Mouse (Mus musculus): ENCODE results near the gene Tcf21. TPM values are rescaled to one million over a fixed set of nuclear protein-coding genes. Genes with fewer than 3 reads are reported as not detected.
A peak's percentile ranks its signal among the peaks of the same experiment; 100 is the strongest.

Tcf21 gene
- total RNA-seq, 1 experiment: not detected

GRCm38 (mm10) chr10:22777939-22778338 lies 42.0 kb downstream of the Tcf21 start:
- TF ChIP-seq ZNF384 (IDR thresholded peaks at IDR 0.05; ENCODE audit: low read depth, low read length) (no peak), ZC3H11A (IDR thresholded peaks at IDR 0.05; ENCODE audit: borderline replicate concordance, low read depth, low read length) (peak; percentile 57; the same call in 1 of the 2 replicates)
- no peak overlapping the region for H3K4me3 ChIP-seq (ENCODE audit: insufficient read depth in 1 of 2, low read depth in 1 of 2, low read length in 2 of 2, poor library complexity in 1 of 2, severe bottlenecking in 1 of 2)
- H3K9me3 ChIP-seq (ENCODE audit: control insufficient read depth, insufficient read depth, low read depth, low read length): no peaks in the 10 kb centered on the region
- no peak overlapping the region for H3K9ac ChIP-seq (ENCODE audit: insufficient read depth, low read depth, low read length, poor library complexity, severe bottlenecking)
- no peaks in the 10 kb centered on the region for H3K36me3 ChIP-seq (ENCODE audit: control insufficient read depth, insufficient read depth, low read length, poor library complexity, severe bottlenecking)
- peak; percentile 24 for DNase-seq (ENCODE audit: low read depth, low spot score)
- H3K27ac ChIP-seq (ENCODE audit: insufficient read depth, low read depth, low read length, poor library complexity, severe bottlenecking): no peak overlapping the region
- H3K4me1 ChIP-seq (ENCODE audit: control insufficient read depth in 2 of 2, insufficient read depth in 2 of 2, low read length in 2 of 2, poor library complexity in 1 of 2): no peaks in the 10 kb centered on the region
- in situ Hi-C loops (cut with MboI; ENCODE audit: low sequenced_read_pairs in 2 of 2, unreplicated experiment in 2 of 2): loop anchor here in 1 of 2 experiments (25.0 kb wide), 1 partner anchor 309 kb away; no protein-coding TSS in a partner anchor

GRCm38 (mm10) chr10:22776007-22776698 lies 43.8 kb downstream of the Tcf21 start:
- Histone ChIP-seq H3K4me1 (ENCODE audit: control insufficient read depth in 2 of 2, insufficient read depth in 2 of 2, low read length in 2 of 2, poor library complexity in 1 of 2) (no peaks in the 10 kb centered on the region), H3K36me3 (ENCODE audit: control insufficient read depth, insufficient read depth, low read length, poor library complexity, severe bottlenecking) (no peaks in the 10 kb centered on the region), H3K9ac (ENCODE audit: insufficient read depth, low read depth, low read length, poor library complexity, severe bottlenecking) (no peak overlapping the region), H3K4me3 (ENCODE audit: insufficient read depth in 1 of 2, low read depth in 1 of 2, low read length in 2 of 2, poor library complexity in 1 of 2, severe bottlenecking in 1 of 2) (no peak overlapping the region), H3K27ac (ENCODE audit: insufficient read depth, low read depth, low read length, poor library complexity, severe bottlenecking) (no peak overlapping the region), H3K9me3 (ENCODE audit: control insufficient read depth, insufficient read depth, low read depth, low read length) (no peaks in the 10 kb centered on the region)
- in situ Hi-C loops (cut with MboI; ENCODE audit: low sequenced_read_pairs in 2 of 2, unreplicated experiment in 2 of 2): loop anchor here in 1 of 2 experiments (25.0 kb wide), 1 partner anchor 311 kb away; no protein-coding TSS in a partner anchor
- TF ChIP-seq ZC3H11A (IDR thresholded peaks at IDR 0.05; ENCODE audit: borderline replicate concordance, low read depth, low read length): peak; percentile 75; the same call in 1 of the 2 replicates
- TF ChIP-seq MAFK (IDR thresholded peaks at IDR 0.05; ENCODE audit: insufficient read depth, low read depth, low read length): no peak
- peak; percentile 20 for DNase-seq (ENCODE audit: low read depth, low spot score)

- H3K4me3 ChIP-seq (ENCODE audit: insufficient read depth in 1 of 2, low read depth in 1 of 2, low read length in 2 of 2, poor library complexity in 1 of 2, severe bottlenecking in 1 of 2): no peak overlapping the region
- H3K9me3 ChIP-seq (ENCODE audit: control insufficient read depth, insufficient read depth, low read depth, low read length): no peaks in the 10 kb centered on the region
- H3K4me1 ChIP-seq (ENCODE audit: control insufficient read depth in 2 of 2, insufficient read depth in 2 of 2, low read length in 2 of 2, poor library complexity in 1 of 2): no peaks in the 10 kb centered on the region
- no peaks in the 10 kb centered on the region for H3K36me3 ChIP-seq (ENCODE audit: control insufficient read depth, insufficient read depth, low read length, poor library complexity, severe bottlenecking)
- DNase-seq (ENCODE audit: low read depth, low spot score): no peak
- H3K27ac ChIP-seq (ENCODE audit: insufficient read depth, low read depth, low read length, poor library complexity, severe bottlenecking): no peak overlapping the region
- TF ChIP-seq ZC3H11A (IDR thresholded peaks at IDR 0.05; ENCODE audit: borderline replicate concordance, low read depth, low read length) (no peak), MAFK (IDR thresholded peaks at IDR 0.05; ENCODE audit: insufficient read depth, low read depth, low read length) (no peak), CHD2 (IDR thresholded peaks at IDR 0.05; ENCODE audit: low read depth, low read length) (no peak), HCFC1 (IDR thresholded peaks at IDR 0.05; ENCODE audit: borderline replicate concordance, insufficient read depth, low read length) (no peak), ZNF384 (IDR thresholded peaks at IDR 0.05; ENCODE audit: low read depth, low read length) (no peak)
- H3K9ac ChIP-seq (ENCODE audit: insufficient read depth, low read depth, low read length, poor library complexity, severe bottlenecking): no peak overlapping the region
- in situ Hi-C loops (cut with MboI; ENCODE audit: low sequenced_read_pairs in 2 of 2, unreplicated experiment in 2 of 2): loop anchor here in 1 of 2 experiments (25.0 kb wide), 1 partner anchor 312 kb away; no protein-coding TSS in a partner anchor
Measured at GRCm38 (mm10) chr10:22775456-22775855, 44.5 kb downstream of the Tcf21 start.

- no peaks in the 10 kb centered on the region for H3K4me1 ChIP-seq (ENCODE audit: control insufficient read depth in 2 of 2, insufficient read depth in 2 of 2, low read length in 2 of 2, poor library complexity in 1 of 2)
- H3K36me3 ChIP-seq (ENCODE audit: control insufficient read depth, insufficient read depth, low read length, poor library complexity, severe bottlenecking): no peaks in the 10 kb centered on the region
- in situ Hi-C loops (cut with MboI; ENCODE audit: low sequenced_read_pairs in 2 of 2, unreplicated experiment in 2 of 2): loop anchor here in 1 of 2 experiments (25.0 kb wide), 1 partner anchor 313 kb away; no protein-coding TSS in a partner anchor
- TF ChIP-seq MAFK (IDR thresholded peaks at IDR 0.05; ENCODE audit: insufficient read depth, low read depth, low read length) (no peak), ZNF384 (IDR thresholded peaks at IDR 0.05; ENCODE audit: low read depth, low read length) (no peak), CHD2 (IDR thresholded peaks at IDR 0.05; ENCODE audit: low read depth, low read length) (no peak), ZC3H11A (IDR thresholded peaks at IDR 0.05; ENCODE audit: borderline replicate concordance, low read depth, low read length) (no peak), HCFC1 (IDR thresholded peaks at IDR 0.05; ENCODE audit: borderline replicate concordance, insufficient read depth, low read length) (no peak)
- H3K4me3 ChIP-seq (ENCODE audit: insufficient read depth in 1 of 2, low read depth in 1 of 2, low read length in 2 of 2, poor library complexity in 1 of 2, severe bottlenecking in 1 of 2): no peak overlapping the region
- DNase-seq (ENCODE audit: low read depth, low spot score): no peak
- H3K9me3 ChIP-seq (ENCODE audit: control insufficient read depth, insufficient read depth, low read depth, low read length): no peaks in the 10 kb centered on the region
- H3K27ac ChIP-seq (ENCODE audit: insufficient read depth, low read depth, low read length, poor library complexity, severe bottlenecking): no peak overlapping the region
- H3K9ac ChIP-seq (ENCODE audit: insufficient read depth, low read depth, low read length, poor library complexity, severe bottlenecking): no peak overlapping the region
Measured at GRCm38 (mm10) chr10:22774626-22775025, 45.3 kb downstream of the Tcf21 start.

Other genes with a start within 250 kb of the Tcf21 start
- 0.54 and 0.74 TPM in 2 replicates for gene Slc2a12, start 175.2 kb downstream of the Tcf21 start, total RNA-seq (2012; rRNA removed)
- gene Tbpl1, start 88.2 kb downstream of the Tcf21 start, total RNA-seq (2012; rRNA removed): 19.9 and 26.8 TPM in 2 replicates

Measured in ES-E14 (cell line).